Mouse (Mus musculus): Measurements from ENCODE around the gene Lipm. TPM values are rescaled to one million over a fixed set of nuclear protein-coding genes. Genes with fewer than 3 reads are reported as not detected.

The Lipm gene
- total RNA-seq (2021): not detected
- long read RNA-seq, experiment 1: 0 reads
- long read RNA-seq, experiment 2: 0 reads

DNA sequence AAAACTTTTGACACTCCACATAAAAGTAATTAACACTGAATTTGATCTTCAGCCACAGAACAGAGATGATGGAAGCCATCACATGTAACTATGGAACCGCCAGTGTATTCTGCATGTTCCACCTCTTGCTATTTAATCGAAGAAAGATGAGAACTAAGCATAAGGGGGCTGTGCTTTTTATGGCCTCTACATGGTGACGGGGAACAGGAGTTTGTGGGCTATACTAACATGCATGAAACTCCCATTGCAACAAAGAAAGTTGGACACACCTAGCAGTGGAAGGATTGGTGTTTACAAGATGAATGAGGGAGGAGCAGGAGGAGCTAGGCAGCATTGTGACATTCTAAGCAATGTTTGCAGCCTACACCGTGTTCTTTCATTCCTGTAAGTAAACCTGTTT is at the start of gene Lipm:
Gene Lipm, plus strand, starts transcription at position 301 of the 400 bp plus-strand sequence.
- no peak for DNase-seq

DNA sequence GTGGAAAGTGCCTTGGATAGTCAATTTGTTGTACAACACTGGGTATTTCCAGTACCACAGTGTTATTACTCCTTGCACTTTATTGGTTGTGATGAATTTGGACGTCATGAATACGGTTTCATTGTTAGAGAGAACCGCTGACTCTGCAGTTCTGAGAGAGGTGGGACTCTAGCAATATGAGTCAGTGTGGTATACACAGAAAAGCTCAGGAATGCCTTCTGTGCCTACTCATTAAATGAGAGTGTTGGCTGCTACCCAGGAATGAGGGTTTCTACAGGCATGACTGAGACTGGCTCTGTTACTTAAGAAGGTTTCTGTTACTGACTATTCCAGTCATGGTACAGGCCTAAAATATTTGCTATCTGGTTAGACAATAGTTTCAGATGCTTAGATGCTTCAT is 49.2 kb upstream of the Lipm start:
- DNase-seq: peak in 1 of 2 experiments; percentile 24

DNA sequence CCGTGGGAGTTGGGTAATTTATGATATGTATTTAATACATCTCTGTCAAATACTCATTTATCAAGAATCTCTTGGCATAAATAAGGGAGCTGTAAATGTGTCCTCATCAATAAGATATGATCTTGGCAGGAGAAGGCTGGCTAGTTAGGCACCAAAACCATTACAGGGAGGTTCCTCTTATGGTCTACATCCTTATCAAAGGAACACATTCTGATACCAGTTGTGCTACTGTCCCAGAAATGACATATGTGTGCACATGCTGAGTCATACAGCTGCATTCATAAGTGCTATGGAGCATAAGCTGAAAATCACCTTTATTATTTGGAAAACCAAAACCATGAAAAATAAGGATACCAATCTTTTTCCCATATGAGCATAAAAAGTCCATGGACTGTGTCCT is 37.2 kb upstream of the Lipm start:
- no peak for DNase-seq

DNA sequence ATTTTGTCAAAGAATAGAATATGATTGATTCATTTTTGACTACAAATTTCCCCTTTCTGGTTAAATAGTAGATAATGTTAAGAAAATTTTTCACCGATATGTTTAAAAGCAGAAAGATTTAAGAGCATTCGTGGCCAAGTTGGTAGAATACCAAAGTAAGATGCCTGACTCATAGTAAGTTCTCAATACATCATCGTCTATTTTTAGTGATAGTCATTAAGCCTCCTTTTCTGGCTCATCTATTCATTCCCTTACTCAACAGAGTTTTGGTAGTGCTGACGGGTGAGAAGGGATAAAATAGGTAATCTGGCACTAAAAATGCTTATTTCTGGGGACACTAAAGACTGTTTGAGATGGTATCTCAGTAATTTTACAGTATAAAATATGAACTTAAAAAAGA is 36.7 kb upstream of the Lipm start:
- DNase-seq: no peak

DNA sequence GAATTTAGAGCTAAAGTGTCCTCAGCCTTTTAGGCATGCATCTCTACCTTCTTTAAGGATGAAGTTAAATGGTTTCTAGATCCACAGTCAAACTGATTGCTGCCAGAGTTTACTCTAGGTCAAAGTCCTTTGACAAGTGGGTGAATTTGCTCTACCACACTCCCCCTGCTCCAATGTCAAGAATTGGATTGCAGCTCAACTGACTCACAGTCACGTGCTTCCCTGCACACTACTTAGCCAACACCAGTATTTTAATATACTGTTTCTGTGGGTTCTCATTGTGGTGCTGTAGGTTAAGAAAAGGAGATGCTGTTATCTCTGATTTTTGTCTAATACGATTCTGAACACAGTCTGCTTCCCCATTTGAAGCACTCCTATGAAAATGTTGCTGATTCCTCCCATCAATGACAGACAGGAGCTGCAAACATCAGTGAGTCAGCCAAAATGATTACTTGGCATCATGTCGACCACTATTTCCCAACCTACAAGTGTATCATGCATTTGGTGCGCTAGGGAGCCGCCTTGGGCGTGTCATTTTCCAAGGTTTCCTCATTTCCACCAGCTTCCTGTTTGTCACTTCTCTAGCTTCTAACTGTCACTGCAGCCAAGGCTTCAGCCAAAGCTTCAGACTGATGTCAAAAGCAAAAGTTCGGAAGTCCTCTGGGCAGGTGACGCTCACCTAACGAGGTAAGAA is 33.8 kb upstream of the Lipm start, which contains the start of gene Lipn:
Gene Lipn, plus strand, starts transcription at position 580 of the 694 bp plus-strand sequence.
- DNase-seq: peak in 1 of 2 experiments; percentile 26

DNA sequence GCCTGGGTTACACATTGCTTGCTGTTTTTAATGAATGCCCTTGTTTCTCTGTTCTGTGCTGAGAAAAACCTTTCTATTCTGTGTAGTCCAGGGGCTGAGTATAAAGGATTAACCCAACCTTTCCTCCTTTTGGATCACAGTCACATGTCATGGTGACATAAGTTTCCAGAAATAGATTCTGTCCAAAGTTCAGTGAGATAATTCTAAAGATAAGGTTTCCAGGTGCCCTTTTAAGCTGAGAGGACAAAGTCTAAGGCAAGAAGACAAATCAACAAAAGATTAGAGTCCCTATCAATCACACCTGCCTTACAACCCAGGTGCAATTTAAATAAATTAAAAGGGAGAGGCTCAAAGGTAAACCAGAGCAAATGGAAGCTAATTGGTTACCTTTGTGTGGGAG is 26.5 kb upstream of the Lipm start:
- no peak for DNase-seq

DNA sequence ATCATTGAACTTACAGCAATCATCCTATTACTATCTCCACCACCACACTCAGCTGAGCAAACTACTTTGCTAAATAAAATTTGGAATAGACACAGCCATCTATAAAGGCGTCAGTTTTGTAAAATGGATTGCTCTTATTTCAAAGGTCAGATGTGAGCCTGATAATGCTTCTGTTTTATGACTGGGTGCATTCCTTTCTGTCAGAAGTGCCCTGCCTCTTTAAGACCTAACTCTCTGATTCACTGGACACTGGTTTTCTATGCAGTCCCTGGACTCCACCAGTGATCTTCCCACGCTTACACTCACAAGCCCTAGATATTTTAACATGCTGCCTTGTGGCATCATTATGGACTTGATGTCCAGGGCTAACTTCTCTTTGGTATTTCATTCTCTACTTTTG is 22.6 kb upstream of the Lipm start:
- no peak for DNase-seq

DNA sequence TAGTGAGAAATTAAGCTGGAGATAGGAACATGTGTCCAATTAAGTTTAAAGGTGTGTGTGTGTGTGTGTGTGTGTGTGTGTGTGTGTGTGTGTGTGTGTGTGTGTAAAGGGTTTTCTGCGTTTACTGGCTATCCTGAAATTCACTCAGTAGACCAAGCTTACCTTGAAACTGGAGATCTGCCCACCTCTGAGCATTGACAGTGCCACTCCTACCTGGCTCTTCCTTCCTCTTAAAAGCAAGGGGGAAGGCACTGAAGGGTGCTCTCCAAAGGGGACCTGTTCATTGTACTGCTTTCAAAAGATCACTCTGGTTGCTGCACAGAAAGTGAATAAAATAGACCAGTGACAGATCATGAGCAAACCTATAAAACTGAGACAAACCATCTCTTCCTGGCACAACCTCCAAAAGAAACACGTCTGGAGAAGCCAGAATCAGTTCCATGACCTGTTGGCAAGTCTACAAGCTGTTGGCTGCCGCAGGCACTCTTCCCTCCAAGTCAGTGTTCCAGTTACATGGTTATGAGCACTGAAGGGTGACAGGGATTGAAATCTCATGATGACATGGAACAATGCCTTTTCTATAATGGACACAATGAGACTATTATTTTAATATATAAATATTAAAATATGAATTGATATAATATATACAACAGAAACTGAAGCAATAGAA is 11.6 kb upstream of the Lipm start:
- DNase-seq: no peak

DNA sequence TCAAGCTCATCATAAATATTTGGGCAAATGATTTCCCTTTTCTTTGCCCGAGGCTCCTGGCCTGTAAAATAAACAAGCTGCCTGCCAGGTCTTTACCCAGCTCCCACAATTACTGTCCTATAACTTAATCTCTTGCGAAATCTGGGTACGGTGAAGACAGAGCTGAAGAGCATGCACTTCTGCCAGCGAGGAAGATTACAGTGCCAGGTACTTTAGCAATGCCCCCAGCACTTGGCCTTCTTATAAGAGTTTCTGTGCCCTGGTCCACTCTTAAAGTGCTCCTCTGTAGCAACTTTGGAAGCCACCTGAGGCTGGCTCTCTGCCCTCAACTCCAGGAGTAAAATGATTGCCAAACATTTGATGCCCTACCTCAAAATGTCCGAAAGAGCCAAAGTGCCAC is 5.4 kb upstream of the Lipm start:
- DNase-seq: no peak

DNA sequence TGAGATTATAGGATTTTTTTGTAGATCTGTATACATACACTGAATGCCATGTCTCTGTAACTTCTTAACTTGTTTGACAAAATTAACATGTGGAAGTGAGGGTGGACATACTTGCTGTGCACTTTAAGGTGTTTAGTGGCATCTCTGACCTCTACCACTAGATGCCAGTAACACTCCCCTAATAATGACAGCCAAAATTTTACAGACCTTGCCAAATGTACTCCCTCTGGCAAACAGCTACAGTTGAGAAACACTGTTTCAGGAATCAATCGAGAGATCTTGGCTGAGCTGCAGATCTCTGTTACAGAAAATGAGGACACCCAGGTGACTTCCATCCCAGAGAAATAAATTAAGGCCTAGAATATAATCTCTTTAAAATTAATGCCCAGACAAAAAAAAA is 4.5 kb upstream of the Lipm start:
- no peak for DNase-seq

DNA sequence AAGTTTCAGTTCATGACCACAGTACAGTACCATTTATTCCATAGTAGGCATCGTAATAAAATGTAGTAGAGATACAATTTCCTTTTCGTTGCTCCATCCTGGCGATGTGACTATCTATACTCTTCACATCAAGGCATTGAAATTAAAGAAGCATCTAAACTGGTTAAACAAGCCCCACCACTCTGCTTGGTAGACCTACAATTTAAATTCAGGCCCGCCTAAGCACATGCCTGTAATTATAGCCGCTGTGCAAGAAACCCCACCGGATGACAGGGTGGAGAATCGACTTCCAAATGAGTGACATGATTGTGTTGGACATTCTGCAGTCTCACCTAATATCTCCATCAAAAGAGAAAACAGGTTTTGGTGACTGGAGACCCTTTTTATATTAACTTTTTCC is 1.2 kb downstream of the Lipm start:
- no peak for DNase-seq

DNA sequence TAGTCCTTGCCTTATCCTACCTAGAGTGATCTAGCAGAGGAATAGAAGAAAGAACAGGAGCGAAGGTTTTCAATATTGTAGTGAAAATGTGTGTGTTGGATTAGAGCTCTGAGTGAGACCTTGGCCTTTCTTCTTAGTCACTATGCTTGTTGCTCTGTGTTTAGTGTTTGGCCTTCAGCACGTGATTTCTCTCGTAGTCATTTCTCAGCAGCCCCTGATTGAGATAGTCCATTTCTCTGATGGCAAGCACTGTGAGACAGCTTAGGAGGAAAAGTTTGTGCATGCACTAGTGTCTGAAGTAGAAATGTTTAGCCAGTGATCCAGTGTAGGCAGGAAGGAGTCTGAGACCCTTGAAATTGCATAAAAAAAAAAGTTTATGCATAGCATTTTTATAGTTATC is 4.1 kb downstream of the Lipm start:
- peak; percentile 8 to 15 for DNase-seq

DNA sequence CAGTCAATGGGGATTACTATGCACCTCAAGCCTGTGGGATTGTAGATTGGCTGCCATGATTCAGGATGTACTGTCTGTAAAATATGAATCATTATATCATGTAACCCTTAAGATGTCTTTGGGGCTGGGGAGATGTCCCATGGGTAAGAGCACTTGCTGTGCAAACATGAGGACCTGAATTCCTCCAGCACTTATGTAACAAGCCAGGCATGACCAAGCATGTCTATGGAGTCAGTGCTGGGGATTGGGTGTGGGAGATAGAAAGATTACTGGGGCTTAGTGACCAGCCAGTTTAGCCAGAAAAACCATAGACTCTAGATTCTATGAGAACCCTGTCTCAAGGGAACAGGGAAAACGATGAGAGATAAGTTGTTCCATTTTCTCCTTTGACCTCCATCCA is 18.4 kb downstream of the Lipm start:
- DNase-seq: no peak

DNA sequence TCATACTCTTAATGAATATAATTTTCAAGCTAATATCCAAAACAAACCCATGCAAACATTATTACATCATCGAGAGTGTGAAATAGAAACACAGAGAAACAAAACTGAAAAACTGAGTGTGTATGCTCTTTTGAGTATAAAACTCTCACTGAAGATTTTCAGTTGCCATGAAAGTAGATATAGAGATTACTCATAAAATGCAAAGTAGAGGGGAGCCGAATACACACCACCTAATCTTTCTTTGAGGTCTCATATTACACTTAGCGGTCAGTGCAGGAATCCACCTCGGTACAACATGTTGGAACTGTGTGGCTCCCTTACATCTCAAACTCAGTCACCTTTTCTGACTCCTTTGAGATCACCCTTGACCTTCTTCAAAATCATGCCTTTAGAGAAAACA is 18.9 kb downstream of the Lipm start:
- no peak for DNase-seq

DNA sequence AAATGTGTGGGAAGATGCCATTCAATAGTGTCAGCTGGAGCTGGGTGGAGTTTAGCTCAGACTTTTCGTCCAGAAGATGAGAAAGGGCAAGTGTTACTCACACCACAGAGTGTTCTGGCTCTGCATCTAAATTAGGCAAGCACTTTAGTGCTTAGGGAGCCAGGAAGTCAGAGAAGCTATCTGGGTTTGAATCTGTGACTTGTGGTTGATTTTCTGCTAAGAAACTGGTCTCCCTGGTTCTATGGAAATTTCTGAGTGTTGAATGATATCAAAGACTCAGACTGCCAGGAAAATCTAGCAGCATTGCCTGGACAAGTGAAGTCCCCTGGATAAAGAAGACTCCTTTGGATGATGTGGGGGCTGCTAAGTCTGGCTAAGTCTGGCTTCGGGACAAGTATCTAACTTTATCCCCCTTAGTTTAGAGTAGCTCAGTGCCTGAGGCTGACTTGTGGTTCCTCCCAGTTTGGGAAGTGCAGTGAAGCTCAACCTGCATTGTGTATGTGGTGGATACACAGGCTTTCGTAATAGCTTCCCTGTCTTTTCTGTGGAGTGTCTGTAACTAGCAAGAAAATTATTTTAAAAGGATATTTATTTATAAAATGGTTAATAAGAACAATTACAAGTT is 19.5 kb downstream of the Lipm start:
- no peak for DNase-seq

DNA sequence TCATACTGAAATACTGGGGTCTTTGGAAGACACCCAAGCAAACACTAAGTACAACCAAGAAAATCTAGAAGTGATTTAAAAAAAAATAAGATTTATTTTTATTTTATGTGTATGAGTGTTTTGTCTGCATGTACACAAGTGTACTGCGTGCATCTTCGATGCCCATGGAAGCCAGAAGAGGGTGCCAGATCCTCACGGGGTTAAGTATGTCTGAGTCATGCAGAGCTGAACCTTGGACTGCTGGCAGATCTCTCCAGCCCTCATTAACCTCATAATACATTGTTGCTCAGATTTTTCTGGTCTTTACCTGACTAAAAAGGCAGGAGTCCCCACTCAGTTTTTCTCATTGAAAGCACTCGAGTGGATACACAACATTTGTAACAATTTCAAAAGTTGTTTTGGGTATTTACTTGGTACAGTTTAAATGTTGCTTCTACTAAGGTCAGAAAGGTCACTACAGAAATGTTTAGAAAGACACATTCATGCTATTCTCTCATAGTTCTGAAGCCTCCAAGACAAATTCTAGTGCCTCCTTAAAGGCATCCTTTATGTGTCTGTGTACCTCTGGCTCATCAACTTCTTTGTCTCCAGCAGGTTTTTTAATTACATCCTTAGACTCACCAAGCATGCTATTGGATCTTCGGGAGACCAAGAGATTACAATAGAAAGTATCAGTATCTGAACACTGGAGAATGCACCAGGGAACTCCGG is 38.1 kb downstream of the Lipm start:
- peak; percentile 37 to 44 for DNase-seq

DNA sequence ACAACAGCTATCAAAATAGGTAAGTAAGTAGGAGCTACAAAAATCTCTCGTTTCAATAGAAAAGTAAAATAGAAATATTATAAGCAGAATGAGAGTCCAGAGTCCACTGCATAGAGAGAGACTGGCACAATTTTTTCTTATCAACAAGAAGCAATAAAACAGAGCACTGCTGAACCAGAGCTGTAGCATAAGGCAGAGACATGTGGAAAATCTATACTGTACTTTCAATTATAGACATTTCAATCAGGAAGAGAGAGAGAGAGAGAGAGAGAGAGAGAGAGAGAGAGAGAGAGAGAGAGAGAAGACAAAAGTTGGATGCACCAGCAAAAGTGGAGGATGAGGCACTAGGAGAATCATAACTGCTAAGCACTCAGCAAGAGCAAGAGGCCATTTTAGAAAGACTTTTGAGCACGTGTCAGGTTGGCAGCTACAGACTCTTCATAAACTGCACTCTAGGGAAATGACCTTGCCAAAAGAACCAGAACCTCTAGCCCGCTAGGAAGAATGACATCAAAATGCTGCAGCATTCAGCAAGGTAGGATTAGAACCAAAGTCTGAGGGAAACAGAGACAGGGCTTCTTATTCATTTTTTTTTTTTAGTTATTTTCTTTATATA is 38.8 kb downstream of the Lipm start:
- no peak for DNase-seq

DNA sequence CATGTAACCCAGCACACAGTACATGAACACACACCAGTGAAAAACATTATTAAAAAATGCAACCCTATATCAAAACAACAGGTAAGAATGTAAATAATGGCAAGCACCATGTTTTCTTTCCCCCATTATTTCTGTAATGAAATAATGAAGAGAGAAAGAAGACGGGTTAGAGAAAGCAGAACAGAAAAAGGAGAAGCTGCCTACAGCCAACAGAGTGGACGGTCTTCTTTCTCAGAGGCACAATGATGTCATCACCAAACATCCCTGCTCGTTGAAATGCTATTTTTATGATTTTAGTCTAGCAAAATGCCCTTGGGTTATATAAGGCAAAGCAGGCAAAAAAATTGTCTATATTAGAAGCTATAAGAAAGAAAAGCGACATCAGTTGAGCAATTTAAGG is 47.7 kb downstream of the Lipm start:
- DNase-seq: no peak

DNA sequence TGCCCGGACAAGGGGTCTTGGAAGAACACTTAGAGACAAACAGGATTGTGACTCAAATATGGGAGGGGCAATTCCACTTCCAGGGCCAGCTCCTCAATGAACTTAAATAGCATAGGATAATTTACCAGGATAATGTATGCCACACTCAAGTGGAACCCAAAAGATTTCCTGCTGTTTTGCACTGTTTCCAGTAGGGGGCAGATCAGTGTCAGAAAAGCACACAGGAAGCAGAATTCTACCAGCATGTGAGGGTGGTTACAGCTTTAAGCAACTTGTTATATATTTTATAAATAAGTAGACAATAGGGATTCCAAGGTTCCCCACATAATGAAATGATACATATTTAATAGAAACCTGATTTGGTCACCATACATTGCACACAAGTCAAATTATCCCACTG is 51.2 kb downstream of the Lipm start:
- DNase-seq: peak in 1 of 2 experiments; percentile 9

DNA sequence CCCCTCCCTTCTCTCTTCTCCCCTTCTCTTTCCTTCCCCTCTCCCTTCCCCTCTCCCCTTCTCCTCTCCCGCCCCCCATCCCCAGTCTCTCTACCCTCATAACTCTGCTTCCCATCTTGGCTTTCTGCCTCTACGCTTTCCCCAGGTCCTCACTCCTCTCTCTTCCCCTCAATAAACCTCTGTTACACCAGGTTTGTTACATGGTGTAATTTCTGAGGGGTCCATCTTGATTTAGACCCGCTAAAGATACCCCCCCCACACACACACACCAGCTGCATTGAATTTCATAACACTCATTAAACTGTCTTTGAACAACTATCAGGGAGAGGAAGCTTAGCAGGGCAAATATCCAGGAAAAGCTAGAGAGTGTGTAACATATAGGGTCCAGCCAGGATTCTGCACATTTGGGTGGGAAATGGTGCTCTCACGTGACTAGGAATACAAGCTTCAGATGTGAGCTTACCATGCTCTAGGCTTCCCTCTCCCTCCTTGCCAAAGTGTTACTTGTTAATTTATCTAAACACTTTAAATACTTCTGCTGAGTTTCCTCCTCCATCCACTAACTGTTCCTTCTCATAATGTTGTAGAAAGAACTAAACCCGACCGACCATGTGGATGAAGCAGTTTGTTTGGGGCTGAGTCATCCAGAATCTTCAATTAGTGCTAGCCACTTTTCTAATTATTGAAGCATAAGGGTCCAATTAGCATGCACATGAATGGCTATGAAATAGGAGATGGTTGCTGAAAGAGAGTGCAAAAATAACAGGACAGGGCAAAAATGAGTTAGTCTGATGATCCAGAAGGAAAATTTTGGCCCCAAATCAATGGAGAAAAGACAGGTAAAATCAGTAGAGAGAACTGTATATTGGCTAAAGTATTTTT is 52.8 kb downstream of the Lipm start:
- DNase-seq: no peak

DNA sequence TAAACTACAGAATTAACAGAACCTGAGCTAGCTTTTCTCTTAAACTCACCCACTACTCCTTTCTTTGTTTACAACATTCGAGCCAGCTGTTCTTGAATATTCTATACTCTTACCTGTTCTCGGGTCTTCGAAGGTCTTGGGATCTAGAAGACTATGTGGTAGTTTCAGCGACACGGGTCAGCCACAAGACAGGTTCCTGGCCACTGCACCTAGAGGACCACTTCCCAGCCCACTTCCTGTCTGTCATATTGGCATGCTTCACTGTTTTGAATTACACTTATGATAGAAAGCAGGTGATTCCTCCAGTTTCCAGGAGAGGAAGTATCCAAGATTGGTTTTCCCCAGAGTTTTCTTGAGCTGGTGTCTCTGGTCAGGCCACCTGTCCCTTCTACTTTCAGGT is 62.0 kb downstream of the Lipm start:
- DNase-seq: no peak
